Mouse (Mus musculus): ENCODE results near the gene Cd27.
"Not testable (repeated sequence)": the region's sequence is repeated elsewhere in the genome, so short reads cannot be mapped to it uniquely, and the experiment has no call there.

Cd27 gene

GRCm38 (mm10) chr6:125236782-125237181 is at the start of gene Cd27:
Cd27 (minus strand) TSS chr6:125237010.
- DNase-seq: no peak

GRCm38 (mm10) chr6:125285890-125286289 is 49.1 kb upstream of the Cd27 start, which contains the start of gene Tuba3a:
Tuba3a (minus strand) TSS chr6:125286042.
- no peak for DNase-seq

- no peak for DNase-seq
Measured at GRCm38 (mm10) chr6:125284751-125285150, 47.9 kb upstream of the Cd27 start.

GRCm38 (mm10) chr6:125284250-125284649 is 47.4 kb upstream of the Cd27 start:
- DNase-seq: peak; percentile 58

GRCm38 (mm10) chr6:125282721-125283120 is 45.9 kb upstream of the Cd27 start:
- not testable (repeated sequence) for DNase-seq

GRCm38 (mm10) chr6:125279729-125280128 is 42.9 kb upstream of the Cd27 start:
- DNase-seq: no peak

GRCm38 (mm10) chr6:125274841-125275563 is 38.2 kb upstream of the Cd27 start:
- peak; percentile 81 for DNase-seq

GRCm38 (mm10) chr6:125272228-125272785 is 35.5 kb upstream of the Cd27 start:
- DNase-seq: no peak

- DNase-seq: peak; percentile 95
Measured at GRCm38 (mm10) chr6:125271455-125272227, 34.8 kb upstream of the Cd27 start.

GRCm38 (mm10) chr6:125268799-125269198 is 32.0 kb upstream of the Cd27 start:
- DNase-seq: no peak

GRCm38 (mm10) chr6:125267469-125267868 is 30.7 kb upstream of the Cd27 start:
- DNase-seq: no peak

GRCm38 (mm10) chr6:125266600-125266999 is 29.8 kb upstream of the Cd27 start:
- DNase-seq: not testable (repeated sequence)

- DNase-seq: no peak
Measured at GRCm38 (mm10) chr6:125266091-125266490, 29.3 kb upstream of the Cd27 start.

- DNase-seq: no peak
Measured at GRCm38 (mm10) chr6:125265239-125265638, 28.4 kb upstream of the Cd27 start.

GRCm38 (mm10) chr6:125264219-125264618 is 27.4 kb upstream of the Cd27 start:
- no peak for DNase-seq

- DNase-seq: no peak
Measured at GRCm38 (mm10) chr6:125260006-125260555, 23.3 kb upstream of the Cd27 start.

- DNase-seq: peak; percentile 40
Measured at GRCm38 (mm10) chr6:125256222-125256966, 19.6 kb upstream of the Cd27 start.

GRCm38 (mm10) chr6:125255516-125256044 is 18.8 kb upstream of the Cd27 start:
- DNase-seq: no peak

- DNase-seq: peak; percentile 46
Measured at GRCm38 (mm10) chr6:125253863-125254715, 17.3 kb upstream of the Cd27 start.

GRCm38 (mm10) chr6:125252711-125253110 is 15.9 kb upstream of the Cd27 start:
- DNase-seq: no peak

GRCm38 (mm10) chr6:125252285-125252684 is 15.5 kb upstream of the Cd27 start:
- DNase-seq: no peak

All from kidney, postnatal 10 days (tissue).